ENCODE assay signal across 18 mouse cellular contexts in the genomic region with DNA sequence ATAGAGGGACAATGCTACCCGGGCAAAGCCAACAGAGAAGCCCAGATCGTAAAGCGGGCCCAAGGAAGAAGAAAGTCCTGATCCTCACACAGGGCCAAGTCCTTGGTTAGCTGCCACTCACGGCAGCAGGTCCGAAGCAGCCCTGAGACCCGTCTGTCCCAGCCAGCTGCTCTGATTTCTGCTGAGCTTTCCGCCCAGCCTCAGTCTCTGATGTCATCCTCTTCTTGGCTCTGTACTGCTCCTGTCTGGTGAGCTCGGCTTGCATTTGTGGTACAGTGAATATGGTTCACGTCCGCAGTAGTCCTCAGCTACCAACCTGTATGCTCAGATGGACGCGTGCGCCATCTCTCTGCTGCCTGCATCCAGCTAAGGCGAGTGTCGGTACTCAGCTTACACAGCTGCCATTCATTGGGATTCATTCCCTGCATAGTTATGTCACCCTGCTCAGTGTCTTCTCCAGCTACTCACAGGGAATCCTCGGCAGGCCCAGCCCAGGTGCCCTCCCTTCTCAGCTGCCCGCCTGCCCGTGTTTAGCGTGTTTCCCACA. TPM values are rescaled to one million over a fixed set of nuclear protein-coding genes. Genes with fewer than 3 reads are reported as not detected.
DNase-seq lines count a peak whose midpoint lies in the region; ATAC-seq lines count a peak whose summit lies in the region.
"Had no signal": no experiment of that assay in that cellular context is flagged by ENCODE, and none has a peak within 500 bp of the region (broad histone marks: within the 10 kb centered on the region; RNA-seq: fewer than 3 reads in every experiment).

No protein-coding gene starts in this region.

- no peak for DNase-seq in cerebellum, postnatal 4 days (ENCODE audit: low spot score in 2 of 2)
- peak; percentile 84 for DNase-seq in heart, adult 11 months
- DNase-seq in heart, postnatal 36 days = no peak
- peak; percentile 12 for DNase-seq in ZHBTc4 (ENCODE audit: low read depth, low spot score)
- DNase-seq in cerebellum, adult 8-10 months = peak; percentile 42
- no peak for DNase-seq in lung, postnatal 10 days
- no peak for DNase-seq in right cerebral cortex, postnatal 14 days
- DNase-seq: adrenal gland, adult 2 months; kidney, postnatal 36 days; layer of hippocampus, adult 9-11 months; liver, embryonic 13.5 days; lung, embryonic 14.5 days; lung, postnatal 36 days; thymus, adult 18-20 months; thymus, postnatal 36 days had no signal

- intact Hi-C loops in heart, postnatal 36 days (cut with DNase I) = no loop called here

- peak; percentile 84 for ATAC-seq in cerebellum, adult (ENCODE audit: insufficient number of reproducible peaks, low FRiP score, low TSS enrichment)
- ATAC-seq: intestine, embryonic 15.5 days had no signal

RNA-seq across cellular contexts. Expression of a gene that starts 25.5 kb away (rescaled TPM):
- under 1 TPM in 1 of 2 experiments, not detected in 1; 0.08 TPM for total RNA-seq in heart, postnatal 36 days (2021)
- total RNA-seq: hematopoietic stem cell, adult 5-6 weeks had no signal

Comparison
In these comparisons a context has a peak if more than half of its experiments do, and no peak if none do; other contexts are left out.
1. DNase-seq: peak in heart, adult 11 months (single experiment), ZHBTc4 (single experiment) and cerebellum, adult 8-10 months (single experiment); none in cerebellum, postnatal 4 days (0 of 2), heart, postnatal 36 days (0 of 2), lung, postnatal 10 days (single experiment) and right cerebral cortex, postnatal 14 days (single experiment).